11 mouse cellular contexts compared by ENCODE assay signal in genomic region chr9:66708054-66708772, GRCm38 (mm10). TPM values are rescaled to one million over a fixed set of nuclear protein-coding genes. Genes with fewer than 3 reads are reported as not detected.
A peak's percentile ranks its signal among the peaks of the same experiment; 100 is the strongest.
DNase-seq lines count a peak whose midpoint lies in the region; ATAC-seq and TF ChIP-seq lines count a peak whose summit lies in the region.
"Had no signal": no experiment of that assay in that cellular context is flagged by ENCODE, and none has a peak within 500 bp of the region (broad histone marks: within the 10 kb centered on the region; RNA-seq: fewer than 3 reads in every experiment).

No protein-coding gene starts in this region.

- peaks cover 27% of the 10 kb centered on the region for H3K4me1 ChIP-seq in embryonic facial prominence, embryonic 12.5 days
- peaks cover 6% of the 10 kb centered on the region; the same call in 1 of the 2 replicates for H3K4me1 ChIP-seq in hindbrain, postnatal 0 days (ENCODE audit: insufficient read depth, low read length)

- ATAC-seq in embryonic facial prominence, embryonic 12.5 days (ENCODE audit: insufficient number of reproducible peaks, insufficient read depth, low FRiP score, low TSS enrichment): no peak
- peak; percentile 62; the same call in 1 of the 2 replicates for ATAC-seq in hindbrain, postnatal 0 days
- no peak for ATAC-seq in CD4-positive, CD25-positive, alpha-beta regulatory T cell, adult 4 months

- H3K4me3 ChIP-seq in embryonic facial prominence, embryonic 12.5 days: no peak overlapping the region
- H3K4me3 ChIP-seq in hindbrain, postnatal 0 days (ENCODE audit: low read length): no peak overlapping the region
- H3K4me3 ChIP-seq: lung, embryonic 15.5 days had no signal

- H3K4me2 ChIP-seq in embryonic facial prominence, embryonic 12.5 days (replicated peaks): no peak overlapping the region
- H3K4me2 ChIP-seq in hindbrain, postnatal 0 days (ENCODE audit: low read depth, low read length): no peak overlapping the region
- H3K4me2 ChIP-seq: heart, embryonic 11.5 days; lung, embryonic 15.5 days had no signal

- DNase-seq in cerebellum, postnatal 14 days: peak; percentile 52 to 60
- no peak for DNase-seq in cerebellum, adult 8-10 months
- DNase-seq in left cerebral cortex, postnatal 14 days (ENCODE audit: low spot score in 2 of 2): peak; percentile 45 to 47
- no peak for DNase-seq in left cerebral cortex, postnatal 4 days
- DNase-seq in hindbrain, postnatal 0 days (ENCODE audit: low spot score): peak; percentile 66
- no peak for DNase-seq in spleen, postnatal 36 days (ENCODE audit: low spot score in 2 of 2)
- DNase-seq: right cerebral cortex, adult 18-20 months had no signal

- no peaks in the 10 kb centered on the region for H3K36me3 ChIP-seq in embryonic facial prominence, embryonic 12.5 days
- H3K36me3 ChIP-seq in hindbrain, postnatal 0 days (ENCODE audit: insufficient read depth, low read length): no peaks in the 10 kb centered on the region
- H3K36me3 ChIP-seq: lung, embryonic 15.5 days had no signal

- H3K27me3 ChIP-seq in embryonic facial prominence, embryonic 12.5 days: peaks cover 7% of the 10 kb centered on the region
- H3K27me3 ChIP-seq in hindbrain, postnatal 0 days (ENCODE audit: insufficient read depth, low read length): no peaks in the 10 kb centered on the region

- H3K9ac ChIP-seq in embryonic facial prominence, embryonic 12.5 days: no peak overlapping the region
- no peak overlapping the region for H3K9ac ChIP-seq in hindbrain, postnatal 0 days (replicated peaks; ENCODE audit: low read length)
- H3K9ac ChIP-seq: lung, embryonic 15.5 days had no signal

- peak overlapping the region; percentile 75; the same call in 1 of the 2 replicates for H3K27ac ChIP-seq in embryonic facial prominence, embryonic 12.5 days
- H3K27ac ChIP-seq in hindbrain, postnatal 0 days: peak overlapping the region; percentile 33
- H3K27ac ChIP-seq: lung, embryonic 15.5 days had no signal

- WGBS in embryonic facial prominence, embryonic 12.5 days: 60% methylated on average over 11 of the region's 11 CpGs
- 25% methylated on average over 11 of the region's 11 CpGs for WGBS in hindbrain, postnatal 0 days

- no peaks in the 10 kb centered on the region for H3K9me3 ChIP-seq in embryonic facial prominence, embryonic 12.5 days
- no peaks in the 10 kb centered on the region for H3K9me3 ChIP-seq in hindbrain, postnatal 0 days (ENCODE audit: low read length)
- H3K9me3 ChIP-seq: lung, embryonic 15.5 days had no signal

- TF ChIP-seq CTCF in hindbrain, postnatal 0 days (IDR thresholded peaks at IDR 0.05; ENCODE audit: low read depth): no peak

- intact Hi-C loops in left cerebral cortex, postnatal 14 days (cut with DNase I): loop anchor here (5.0 kb wide), 2 partner anchors 61 to 79 kb away; no protein-coding TSS in a partner anchor
- intact Hi-C loops in left cerebral cortex, postnatal 4 days (cut with DNase I): no loop called here

RNA-seq across cellular contexts. Expression of gene Car12, which starts 5.3 kb away (rescaled TPM):
- total RNA-seq in left cerebral cortex, postnatal 14 days (2021): 1 to 10 TPM; 3.6 to 7.7 TPM
- total RNA-seq in left cerebral cortex, postnatal 4 days (2021): 1 to 10 TPM; 1.2 to 3.3 TPM
- 5.1 and 7.9 TPM in 2 replicates for polyA plus RNA-seq in embryonic facial prominence, embryonic 12.5 days (2016; fragmentation: Nextera tagmentation; extraction: Ambion mirVana)
- total RNA-seq in hindbrain, postnatal 0 days (2014; rRNA removed): 5.9 and 12.5 TPM in 2 replicates
- polyA plus RNA-seq in hindbrain, postnatal 0 days (2015; fragmentation: Nextera tagmentation; extraction: Ambion mirVana): 6.6 and 7.4 TPM in 2 replicates
- 10 to 100 TPM in 1 of 2 experiments, 1 to 10 TPM in 1; 7.5 to 11.4 TPM for polyA plus RNA-seq in CD4-positive, CD25-positive, alpha-beta regulatory T cell, adult 4 months (2017; shearing (Covaris generic))

Comparison
In these comparisons a context has a peak if more than half of its experiments do, and no peak if none do; other contexts are left out.
1. DNase-seq: peak in cerebellum, postnatal 14 days (2 of 2), left cerebral cortex, postnatal 14 days (2 of 2) and hindbrain, postnatal 0 days (single experiment); none in cerebellum, adult 8-10 months (single experiment), left cerebral cortex, postnatal 4 days (single experiment) and spleen, postnatal 36 days (0 of 2).